Mouse (Mus musculus) kidney, postnatal 36 days (tissue): ENCODE results near the gene Kif14.
A peak's percentile ranks its signal among the peaks of the same experiment; 100 is the strongest.

Experiments used
- DNase-seq, 2 experiments: peaks; one replicate each; pipeline ENCODE4 v3.0.0; 2021 to 2022; ENCODE audit warnings: mixed read lengths in 2 of 2

The Kif14 gene

GRCm38 (mm10) chr1:136466143-136466811, at the start of gene Kif14:
TSS of gene Kif14 (plus strand) at chr1:136466343.
- DNase-seq, result peak; percentile 97 to 99

GRCm38 (mm10) chr1:136418393-136418792, 47.8 kb upstream of the Kif14 start:
- DNase-seq, result no peak

GRCm38 (mm10) chr1:136427166-136427969, 38.8 kb upstream of the Kif14 start:
- DNase-seq, result no peak

- no peak for DNase-seq
Observed at GRCm38 (mm10) chr1:136428981-136429380, 37.2 kb upstream of the Kif14 start.

GRCm38 (mm10) chr1:136430126-136430818, 35.9 kb upstream of the Kif14 start:
- no peak for DNase-seq

- no peak for DNase-seq
Observed at GRCm38 (mm10) chr1:136440741-136441140, 25.4 kb upstream of the Kif14 start.

- DNase-seq, result peak in 1 of 2 experiments; percentile 28
Observed at GRCm38 (mm10) chr1:136442809-136443208, 23.3 kb upstream of the Kif14 start.

- no peak for DNase-seq
Observed at GRCm38 (mm10) chr1:136444555-136445255, 21.4 kb upstream of the Kif14 start.

- no peak for DNase-seq
Observed at GRCm38 (mm10) chr1:136446933-136447332, 19.2 kb upstream of the Kif14 start.

- DNase-seq, result peak; percentile 27 to 69
Observed at GRCm38 (mm10) chr1:136447338-136447737, 18.8 kb upstream of the Kif14 start.

- no peak for DNase-seq
Observed at GRCm38 (mm10) chr1:136449541-136449940, 16.6 kb upstream of the Kif14 start.

GRCm38 (mm10) chr1:136450206-136450605, 15.9 kb upstream of the Kif14 start:
- DNase-seq, result no peak

- no peak for DNase-seq
Observed at GRCm38 (mm10) chr1:136452421-136452820, 13.7 kb upstream of the Kif14 start.

- no peak for DNase-seq
Observed at GRCm38 (mm10) chr1:136455756-136456585, 10.2 kb upstream of the Kif14 start.

GRCm38 (mm10) chr1:136456741-136457140, 9.4 kb upstream of the Kif14 start:
- DNase-seq, result no peak

GRCm38 (mm10) chr1:136457403-136457802, 8.7 kb upstream of the Kif14 start:
- DNase-seq, result no peak

- peak; percentile 14 to 16 for DNase-seq
Observed at GRCm38 (mm10) chr1:136458691-136459245, 7.4 kb upstream of the Kif14 start.

- no peak for DNase-seq
Observed at GRCm38 (mm10) chr1:136462443-136462842, 3.7 kb upstream of the Kif14 start.

- no peak for DNase-seq
Observed at GRCm38 (mm10) chr1:136465168-136465567, 975 bp upstream of the Kif14 start.

- DNase-seq, result no peak
Observed at GRCm38 (mm10) chr1:136469408-136469807, 3.3 kb downstream of the Kif14 start.

- DNase-seq, result no peak
Observed at GRCm38 (mm10) chr1:136470471-136470870, 4.3 kb downstream of the Kif14 start.

- no peak for DNase-seq
Observed at GRCm38 (mm10) chr1:136491681-136492080, 25.5 kb downstream of the Kif14 start.
